Mouse (Mus musculus): ENCODE data around the gene Tpp2. TPM values are rescaled to one million over a fixed set of nuclear protein-coding genes. Genes with fewer than 3 reads are reported as not detected.
"Not testable (repeated sequence)": the region's sequence is repeated elsewhere in the genome, so short reads cannot be mapped to it uniquely, and the experiment has no call there.

The Tpp2 gene
- polyA plus RNA-seq, 1 experiment from 2014 or later = 51.0 TPM

DNA sequence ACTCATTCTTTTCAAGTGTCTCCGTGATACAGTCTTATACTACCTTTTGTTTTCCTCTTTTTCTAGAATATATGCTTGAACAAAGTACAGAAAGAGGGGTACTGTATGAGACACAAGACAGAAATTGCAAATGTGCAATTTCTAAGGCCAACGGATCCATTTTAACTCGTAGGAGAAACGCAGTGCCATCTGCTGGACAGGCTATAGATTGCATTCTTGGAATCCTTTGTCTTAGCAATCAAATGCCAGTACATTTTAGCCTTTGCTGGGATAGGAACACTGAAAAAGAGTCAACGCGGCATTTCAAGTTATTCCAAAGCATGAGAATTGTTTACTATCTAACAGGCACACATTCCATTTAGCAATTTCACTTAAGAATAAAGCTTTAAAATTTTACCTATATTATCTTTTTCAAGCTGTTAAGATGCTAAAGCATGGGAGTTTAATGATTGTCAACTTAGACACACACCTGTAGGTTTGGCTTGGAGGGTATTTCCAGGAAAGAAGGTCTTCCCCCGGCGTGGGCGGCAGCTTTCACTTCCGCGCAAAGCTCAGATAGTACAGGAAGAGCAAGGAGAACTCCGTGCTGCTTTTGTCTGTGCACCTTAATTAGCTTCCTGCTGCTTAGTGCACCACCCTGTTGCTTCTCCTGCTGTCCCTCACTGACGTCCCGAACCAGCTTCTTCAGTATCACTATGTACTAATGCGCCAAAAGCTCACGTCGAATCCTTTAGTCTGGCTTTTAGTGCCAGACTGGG, 108.5 kb downstream of the Tpp2 start:
- Histone ChIP-seq H3K27me3 (ENCODE audit: control insufficient read depth, insufficient read depth, low read length) (no peaks in the 10 kb centered on the region), H3K27ac (ENCODE audit: low read length) (no peak overlapping the region), H3K9ac (ENCODE audit: low read length) (peak overlapping the region; percentile 74), H3K4me2 (ENCODE audit: low read depth, low read length) (peak overlapping the region; percentile 86), H3K36me3 (ENCODE audit: control insufficient read depth, insufficient read depth) (no peaks in the 10 kb centered on the region), H3K4me1 (ENCODE audit: control insufficient read depth, insufficient read depth, low read length) (no peaks in the 10 kb centered on the region), H3K9me3 (replicated peaks; ENCODE audit: control insufficient read depth, low read length) (no peaks in the 10 kb centered on the region), H3K4me3 (ENCODE audit: low read length) (peak overlapping the region; percentile 66)
- ATAC-seq (replicated peaks; ENCODE audit: extremely low read depth, insufficient read depth, low FRiP score) = peak; percentile 49; the same call in 1 of the 2 replicates
- 2% methylated on average over 17 of the region's 17 CpGs for WGBS

DNA sequence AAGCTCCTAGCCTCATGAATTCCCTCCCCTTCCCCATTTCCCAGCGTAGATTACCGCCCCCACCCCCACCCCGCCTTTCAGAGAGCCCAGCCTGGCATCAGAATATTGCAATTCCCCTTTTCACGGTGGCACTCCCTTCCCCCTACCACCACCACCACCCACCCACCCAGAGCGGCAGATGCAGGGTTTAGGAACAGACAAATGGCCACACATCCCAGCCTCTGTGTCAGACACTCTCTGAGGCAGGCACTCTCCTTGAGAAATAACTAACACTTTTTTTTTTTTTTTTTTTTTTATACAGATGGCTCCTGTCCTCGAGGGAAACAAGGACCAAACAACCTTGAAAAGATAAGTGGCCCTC, 109.1 kb downstream of the Tpp2 start:
- H3K36me3 ChIP-seq (ENCODE audit: control insufficient read depth, insufficient read depth) = no peaks in the 10 kb centered on the region
- WGBS = 3% methylated on average over 6 of the region's 6 CpGs
- peak overlapping the region; percentile 74 for H3K9ac ChIP-seq (ENCODE audit: low read length)
- no peaks in the 10 kb centered on the region for H3K27me3 ChIP-seq (ENCODE audit: control insufficient read depth, insufficient read depth, low read length)
- peak overlapping the region; percentile 66 for H3K4me3 ChIP-seq (ENCODE audit: low read length)
- peak overlapping the region; percentile 86 for H3K4me2 ChIP-seq (ENCODE audit: low read depth, low read length)
- ATAC-seq (replicated peaks; ENCODE audit: extremely low read depth, insufficient read depth, low FRiP score) = no peak
- H3K9me3 ChIP-seq (replicated peaks; ENCODE audit: control insufficient read depth, low read length) = no peaks in the 10 kb centered on the region
- no peaks in the 10 kb centered on the region for H3K4me1 ChIP-seq (ENCODE audit: control insufficient read depth, insufficient read depth, low read length)
- H3K27ac ChIP-seq (ENCODE audit: low read length) = no peak overlapping the region

DNA sequence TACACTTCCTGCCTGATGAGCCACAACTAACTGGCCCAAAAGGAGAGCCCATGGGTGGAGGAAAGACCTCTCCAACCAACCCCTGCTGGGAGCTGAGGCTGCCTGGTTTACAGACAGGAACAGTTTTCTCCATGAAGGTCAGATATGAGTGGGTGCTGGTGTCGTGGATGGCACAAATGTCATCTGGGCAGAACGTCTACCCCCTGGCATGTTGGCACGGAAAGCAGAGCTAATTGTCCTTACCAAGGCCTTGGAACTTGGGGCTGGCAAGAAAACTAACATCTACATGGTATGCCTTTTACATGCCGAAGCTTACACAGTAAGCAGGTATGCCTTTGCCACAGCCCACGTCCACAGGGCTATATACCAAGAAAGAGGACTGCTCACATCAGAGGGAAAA, 112.2 kb downstream of the Tpp2 start:
- H3K4me2 ChIP-seq (ENCODE audit: low read depth, low read length); H3K27ac ChIP-seq (ENCODE audit: low read length); H3K9me3 ChIP-seq (replicated peaks; ENCODE audit: control insufficient read depth, low read length); H3K4me3 ChIP-seq (ENCODE audit: low read length); ATAC-seq (replicated peaks; ENCODE audit: extremely low read depth, insufficient read depth, low FRiP score); H3K27me3 ChIP-seq (ENCODE audit: control insufficient read depth, insufficient read depth, low read length); H3K9ac ChIP-seq (ENCODE audit: low read length); H3K4me1 ChIP-seq (ENCODE audit: control insufficient read depth, insufficient read depth, low read length); H3K36me3 ChIP-seq (ENCODE audit: control insufficient read depth, insufficient read depth): not testable (repeated sequence)
- WGBS = 65% methylated on average over 5 of the region's 5 CpGs

DNA sequence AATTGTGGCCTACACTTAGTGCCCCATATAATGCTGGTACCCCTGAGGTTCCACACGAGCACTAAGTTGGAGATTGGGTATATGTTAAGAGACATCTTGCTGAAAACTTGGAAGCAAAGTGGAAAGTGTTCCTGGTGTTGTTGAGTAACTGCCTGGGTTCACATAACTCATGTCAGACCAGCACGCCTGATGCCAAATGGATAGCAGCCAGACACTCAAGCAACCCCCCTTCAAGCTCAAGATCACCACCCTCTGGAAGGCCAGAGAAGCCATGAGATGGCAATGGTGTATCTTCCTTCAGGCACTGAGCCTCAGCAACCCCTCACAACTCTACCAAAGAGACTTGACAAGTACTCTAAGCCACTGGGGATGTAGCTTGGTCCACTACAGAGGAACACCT, 113.1 kb downstream of the Tpp2 start:
- H3K4me1 ChIP-seq (ENCODE audit: control insufficient read depth, insufficient read depth, low read length) = no peaks in the 10 kb centered on the region
- H3K9ac ChIP-seq (ENCODE audit: low read length) = no peak overlapping the region
- H3K36me3 ChIP-seq (ENCODE audit: control insufficient read depth, insufficient read depth) = no peaks in the 10 kb centered on the region
- ATAC-seq (replicated peaks; ENCODE audit: extremely low read depth, insufficient read depth, low FRiP score) = no peak
- H3K4me2 ChIP-seq (ENCODE audit: low read depth, low read length) = no peak overlapping the region
- H3K27ac ChIP-seq (ENCODE audit: low read length) = no peak overlapping the region
- H3K27me3 ChIP-seq (ENCODE audit: control insufficient read depth, insufficient read depth, low read length) = no peaks in the 10 kb centered on the region
- WGBS = 73% methylated on average over 2 of the region's 2 CpGs
- H3K4me3 ChIP-seq (ENCODE audit: low read length) = no peak overlapping the region
- H3K9me3 ChIP-seq (replicated peaks; ENCODE audit: control insufficient read depth, low read length) = no peaks in the 10 kb centered on the region

Small RNA genes within 50 kb of the gene (microRNA-seq; reads per million reads assigned to microRNA genes)
- not detected for gene Gm24180

Other genes with a start within 250 kb of the Tpp2 start
- gene 1500015O10Rik, start 203.0 kb upstream of the Tpp2 start, polyA plus RNA-seq (2015; fragmentation: Nextera tagmentation; extraction: Ambion mirVana) = 15.7 and 19.4 TPM in 2 replicates
- gene Uxs1, start 105.8 kb upstream of the Tpp2 start, polyA plus RNA-seq (2015; fragmentation: Nextera tagmentation; extraction: Ambion mirVana) = 10.5 and 11.0 TPM in 2 replicates
- gene Mettl21c, start 86.4 kb downstream of the Tpp2 start, polyA plus RNA-seq (2015; fragmentation: Nextera tagmentation; extraction: Ambion mirVana) = 0.21 and 0.37 TPM in 2 replicates
- gene Gm8251, start 128.3 kb downstream of the Tpp2 start, polyA plus RNA-seq (2015; fragmentation: Nextera tagmentation; extraction: Ambion mirVana) = 0.05 and 0.06 TPM in 2 replicates
- 62.9 and 74.8 TPM in 2 replicates for gene Tex30, start 168.8 kb downstream of the Tpp2 start, polyA plus RNA-seq (2015; fragmentation: Nextera tagmentation; extraction: Ambion mirVana)
- gene Kdelc1, start 185.2 kb downstream of the Tpp2 start, polyA plus RNA-seq (2015; fragmentation: Nextera tagmentation; extraction: Ambion mirVana) = 40.3 and 41.2 TPM in 2 replicates
- 11.0 and 13.4 TPM in 2 replicates for gene Bivm, start 185.3 kb downstream of the Tpp2 start, polyA plus RNA-seq (2015; fragmentation: Nextera tagmentation; extraction: Ambion mirVana)
- gene Ercc5, start 214.1 kb downstream of the Tpp2 start, polyA plus RNA-seq (2015; fragmentation: Nextera tagmentation; extraction: Ambion mirVana) = 13.4 and 14.6 TPM in 2 replicates